Mouse (Mus musculus): ENCODE results near the gene Trak2.
"Not testable (repeated sequence)": the region's sequence is repeated elsewhere in the genome, so short reads cannot be mapped to it uniquely, and the experiment has no call there.

Gene Trak2

DNA sequence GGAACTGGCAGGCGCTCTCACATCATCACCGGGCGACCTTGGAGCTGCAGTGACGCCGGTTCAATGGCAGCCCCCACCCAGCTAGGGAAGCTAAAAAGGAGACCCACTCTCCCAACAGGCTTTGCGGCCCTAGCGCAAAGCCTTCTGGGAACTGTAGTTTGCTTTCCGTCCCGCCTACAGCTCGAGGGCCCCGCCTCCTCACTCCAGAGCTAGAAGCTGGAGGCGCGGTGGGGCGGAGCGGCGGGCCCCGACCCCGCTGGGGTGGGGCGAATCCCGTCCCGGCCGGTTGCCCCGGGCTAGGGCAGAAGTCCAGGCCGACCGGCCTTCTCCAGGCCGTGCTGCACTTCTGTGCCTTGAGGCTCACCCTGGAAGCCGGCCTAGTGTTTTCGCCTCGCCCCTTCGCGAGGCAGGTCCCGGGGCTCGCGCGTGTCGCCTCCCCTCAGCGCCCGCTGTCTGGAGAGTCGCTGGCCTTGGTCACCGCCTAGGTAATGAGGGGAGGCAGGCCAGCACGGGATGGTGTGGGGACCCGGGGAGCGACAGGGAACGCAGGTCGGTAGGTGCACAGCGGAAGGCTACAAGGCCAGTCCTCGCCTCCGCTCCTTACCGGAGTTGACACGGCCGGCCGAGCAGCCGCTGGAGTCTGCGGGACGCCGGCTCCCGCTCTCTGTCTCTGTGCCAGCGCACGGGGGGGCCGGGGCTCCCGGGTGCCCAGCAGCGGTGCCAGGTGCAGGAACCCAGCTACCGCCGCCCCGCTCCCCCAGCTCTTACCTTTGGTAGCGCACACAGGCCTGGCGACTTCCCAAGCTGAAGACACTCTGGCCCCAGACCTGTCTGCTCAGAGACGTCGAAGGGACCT is at the start of gene Trak2, which contains the start of gene Stradb:
Gene Trak2, minus strand, starts transcription at position 65 of the 856 bp plus-strand sequence.
Gene Stradb, plus strand, starts transcription at position 157 of the 856 bp plus-strand sequence.
- peak; percentile 96 to 98 for DNase-seq

GRCm38 (mm10) chr1:59021556-59021955 is 48.3 kb upstream of the Trak2 start:
- DNase-seq, result peak in 1 of 2 experiments; percentile 45

DNA sequence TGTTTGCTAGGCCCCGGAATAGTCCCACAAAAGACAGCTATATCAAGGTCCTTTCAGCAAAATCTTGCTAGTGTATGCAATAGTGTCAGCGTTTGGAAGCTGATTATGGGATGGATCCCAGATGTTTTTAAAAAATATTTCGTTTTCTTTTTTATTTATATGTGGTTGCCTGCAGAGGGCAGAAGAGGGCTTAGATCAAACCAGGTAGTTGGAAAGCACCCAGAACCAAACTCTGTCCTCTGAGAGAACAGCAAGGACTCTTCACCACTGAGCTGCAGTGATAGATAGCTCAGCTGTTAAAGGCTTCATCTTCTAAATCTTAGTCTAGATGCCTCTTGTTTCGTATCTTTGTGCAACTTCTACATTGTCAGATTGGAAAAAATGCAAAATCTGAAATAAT is 36.0 kb upstream of the Trak2 start:
- DNase-seq, result peak; percentile 47 to 60

- no peak for DNase-seq
These were observed 22.1 kb upstream of the Trak2 start for GRCm38 (mm10) chr1:58995313-58995712.

- DNase-seq, result no peak
These were observed 20.5 kb upstream of the Trak2 start for GRCm38 (mm10) chr1:58993723-58994122.

GRCm38 (mm10) chr1:58993144-58993543 is 19.9 kb upstream of the Trak2 start:
- DNase-seq, result no peak

- no peak for DNase-seq
These were observed 11.4 kb upstream of the Trak2 start for GRCm38 (mm10) chr1:58984586-58984985.

DNA sequence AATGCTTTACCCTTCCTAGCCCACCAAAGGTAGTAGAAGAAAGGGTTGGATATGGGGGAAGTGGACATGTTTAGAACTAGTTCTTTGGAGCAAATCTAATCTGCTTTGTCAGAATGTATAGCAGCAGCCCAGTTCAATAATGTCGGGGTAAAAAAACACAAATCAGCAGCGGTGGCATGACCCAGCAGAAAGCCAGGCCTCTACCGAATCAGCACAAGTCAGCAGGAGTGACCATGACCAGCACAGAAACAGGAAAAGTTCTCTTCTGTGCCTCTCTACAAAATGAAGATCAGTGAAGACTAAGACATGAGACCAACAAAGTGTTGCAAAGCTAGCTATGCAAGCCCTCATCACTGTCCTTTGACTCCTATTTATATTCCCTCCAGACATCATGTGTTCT is 9.0 kb upstream of the Trak2 start:
- DNase-seq, result no peak

GRCm38 (mm10) chr1:58972851-58973365 is 322 bp downstream of the Trak2 start:
- no peak for DNase-seq

DNA sequence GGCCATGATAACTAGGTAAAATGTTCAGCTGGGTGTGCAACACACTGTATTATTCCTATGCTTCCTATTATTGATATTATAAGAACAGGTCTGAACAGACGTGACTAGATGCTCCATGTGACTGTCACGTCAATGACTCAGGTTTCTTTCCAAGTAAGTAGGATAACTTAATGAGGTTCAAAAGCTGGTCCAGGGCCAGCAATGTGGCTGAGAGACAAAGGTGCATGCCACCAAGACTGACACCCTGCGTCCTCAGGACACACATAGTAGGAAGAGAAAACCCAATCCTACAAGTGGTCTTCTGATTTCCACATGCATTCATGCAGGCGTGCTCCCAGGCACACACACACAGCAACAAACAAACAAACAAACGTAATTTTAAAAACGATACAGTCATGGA is 2.1 kb downstream of the Trak2 start:
- DNase-seq, result peak in 1 of 2 experiments; percentile 31

GRCm38 (mm10) chr1:58970054-58970453 is 3.2 kb downstream of the Trak2 start:
- DNase-seq, result peak; percentile 29 to 65

DNA sequence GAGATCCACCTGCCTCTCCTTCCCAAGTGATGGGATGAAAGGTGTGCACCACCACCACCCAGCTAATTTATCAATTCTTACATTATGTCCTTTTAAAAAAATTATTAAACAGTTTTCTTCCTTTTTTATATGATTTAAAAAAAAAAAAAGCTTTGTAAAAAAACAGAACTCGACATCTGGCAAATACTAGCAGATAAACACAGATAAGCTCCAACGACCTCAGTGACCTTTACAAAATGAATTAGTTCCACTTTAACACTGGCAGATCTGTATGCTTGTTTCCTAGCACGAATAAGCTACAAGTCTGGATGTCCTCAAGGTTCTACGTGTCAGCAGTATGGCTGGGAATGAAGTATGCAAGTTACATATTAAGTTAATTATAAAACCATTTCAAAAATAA is 5.7 kb downstream of the Trak2 start:
- DNase-seq, result no peak

GRCm38 (mm10) chr1:58962865-58963264 is 10.4 kb downstream of the Trak2 start:
- no peak for DNase-seq

DNA sequence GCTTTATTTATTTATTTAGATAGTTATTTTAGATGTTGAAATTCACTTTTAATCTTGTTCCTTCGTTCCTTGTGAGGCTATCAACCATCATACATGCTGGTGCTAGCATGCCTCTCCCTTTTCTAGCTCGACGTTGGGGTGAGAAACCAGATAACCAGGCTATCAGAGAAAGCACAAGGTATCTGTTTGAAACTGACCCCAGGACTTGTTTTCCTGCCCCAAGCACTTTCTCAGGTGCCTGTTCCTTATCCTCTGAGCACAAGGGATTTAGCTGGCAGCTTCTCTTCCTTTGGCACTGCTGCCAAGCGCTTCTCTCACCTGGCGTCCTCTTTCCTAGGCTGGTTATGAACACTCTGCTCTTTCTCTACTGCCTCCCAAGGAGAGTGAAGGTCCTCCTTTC is 10.8 kb downstream of the Trak2 start:
- DNase-seq, result no peak

DNA sequence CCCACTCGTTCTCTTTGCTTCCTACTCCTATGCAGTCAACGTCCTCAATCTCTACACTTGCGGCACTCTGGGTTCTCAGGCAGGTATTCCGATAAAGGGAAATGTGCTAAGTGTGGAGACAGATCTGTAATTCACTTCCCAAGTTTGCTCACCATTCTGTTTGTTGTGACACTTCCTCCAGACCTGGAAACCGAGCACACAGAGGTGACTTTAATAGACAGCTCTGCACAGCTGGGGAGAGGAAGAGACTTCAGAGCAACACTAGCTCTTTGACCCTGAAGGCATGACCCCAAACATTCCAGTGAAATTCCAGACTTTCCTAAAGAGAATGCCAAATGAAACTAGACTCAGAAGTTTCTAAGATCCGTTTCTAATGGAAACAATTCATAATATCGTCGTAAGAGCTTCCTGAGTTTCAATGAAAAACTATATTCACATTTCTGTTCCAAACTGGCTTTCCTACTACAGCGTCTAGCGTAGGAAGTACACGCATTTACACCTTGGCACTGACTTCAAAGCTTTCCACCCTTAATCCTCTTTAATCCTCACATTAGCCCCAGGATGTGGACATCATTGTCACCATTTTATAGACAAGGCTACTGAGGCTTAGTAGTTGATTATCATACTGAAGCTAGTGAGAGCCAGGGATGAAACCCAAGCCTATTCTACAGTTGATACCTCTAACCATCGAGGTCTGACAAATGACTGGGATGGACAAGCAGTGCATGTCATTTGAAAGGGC is 11.9 kb downstream of the Trak2 start:
- peak; percentile 61 to 69 for DNase-seq

DNA sequence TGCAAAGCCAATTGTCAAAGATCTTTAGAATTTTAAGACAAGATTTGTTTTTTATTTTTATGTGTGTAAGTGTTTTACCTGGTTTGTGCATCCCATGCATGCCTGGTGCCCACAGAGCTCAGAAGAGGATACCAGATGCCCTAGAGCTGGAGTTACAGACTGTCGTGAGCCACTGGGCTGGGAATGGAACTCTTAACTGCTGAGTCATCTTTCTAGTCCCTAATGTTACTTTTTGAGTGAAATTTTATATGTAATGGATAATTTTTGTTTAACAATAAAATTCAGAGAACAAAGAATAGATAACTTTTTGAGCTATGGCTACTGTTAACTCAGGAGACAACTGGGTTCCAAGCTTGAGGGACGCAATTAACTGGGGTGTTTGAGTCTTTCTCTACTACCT is 13.5 kb downstream of the Trak2 start:
- no peak for DNase-seq

DNA sequence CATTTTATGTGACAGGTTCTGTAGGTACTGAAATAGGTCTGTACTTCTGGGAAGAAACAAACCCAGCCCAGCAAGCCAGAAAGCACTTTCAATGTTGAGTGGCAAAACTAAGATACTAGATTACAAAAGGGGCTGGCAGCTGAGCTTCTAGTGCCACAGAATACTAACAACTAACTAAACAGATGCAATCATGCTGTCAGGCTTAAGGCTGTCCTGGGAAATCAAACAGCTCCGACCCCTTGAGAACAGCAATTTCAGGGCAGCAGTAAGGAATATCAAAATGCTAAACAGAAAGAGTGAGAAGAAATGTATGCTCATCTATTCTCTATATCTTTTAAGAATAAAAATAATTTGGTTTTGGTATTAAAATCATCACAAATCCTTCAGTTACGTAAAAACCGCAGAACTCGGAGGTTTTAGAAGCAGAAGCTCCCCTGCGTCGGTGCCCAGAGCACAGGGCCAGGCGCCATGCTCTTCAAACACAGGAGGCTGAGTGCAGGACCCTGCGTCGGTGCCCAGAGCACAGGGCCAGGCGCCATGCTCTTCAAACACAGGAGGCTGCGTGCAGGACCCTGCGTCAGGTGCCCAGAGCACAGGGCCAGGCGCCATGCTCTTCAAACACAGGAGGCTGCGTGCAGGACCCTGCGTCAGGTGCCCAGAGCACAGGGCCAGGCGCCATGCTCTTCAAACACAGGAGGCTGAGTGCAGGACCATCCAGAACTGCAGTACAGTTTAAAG is 14.3 kb downstream of the Trak2 start:
- not testable (repeated sequence) for DNase-seq

DNA sequence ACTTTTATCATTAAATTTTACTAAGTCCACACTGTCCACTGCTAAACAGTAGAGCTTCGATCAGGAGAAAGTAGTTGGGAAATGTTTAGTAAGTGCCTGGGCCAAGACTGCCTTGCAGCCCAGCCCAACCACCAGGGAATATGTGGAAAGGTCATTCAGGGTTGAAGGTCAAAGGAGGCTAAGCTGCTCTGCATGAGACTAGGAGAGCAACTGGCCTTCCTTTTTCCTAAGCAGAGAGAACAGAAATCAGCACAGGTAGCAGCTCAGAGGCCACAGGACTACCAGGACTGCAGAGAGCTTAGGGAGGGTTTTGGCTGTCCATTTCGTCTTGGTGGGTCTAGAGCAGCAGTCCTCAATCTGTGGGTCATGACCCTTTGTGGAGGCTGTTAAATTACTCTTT is 15.3 kb downstream of the Trak2 start:
- peak; percentile 44 to 63 for DNase-seq

- peak; percentile 34 to 71 for DNase-seq
These were observed 17.0 kb downstream of the Trak2 start for GRCm38 (mm10) chr1:58956229-58956628.

- no peak for DNase-seq
These were observed 17.5 kb downstream of the Trak2 start for GRCm38 (mm10) chr1:58955716-58956115.

DNA sequence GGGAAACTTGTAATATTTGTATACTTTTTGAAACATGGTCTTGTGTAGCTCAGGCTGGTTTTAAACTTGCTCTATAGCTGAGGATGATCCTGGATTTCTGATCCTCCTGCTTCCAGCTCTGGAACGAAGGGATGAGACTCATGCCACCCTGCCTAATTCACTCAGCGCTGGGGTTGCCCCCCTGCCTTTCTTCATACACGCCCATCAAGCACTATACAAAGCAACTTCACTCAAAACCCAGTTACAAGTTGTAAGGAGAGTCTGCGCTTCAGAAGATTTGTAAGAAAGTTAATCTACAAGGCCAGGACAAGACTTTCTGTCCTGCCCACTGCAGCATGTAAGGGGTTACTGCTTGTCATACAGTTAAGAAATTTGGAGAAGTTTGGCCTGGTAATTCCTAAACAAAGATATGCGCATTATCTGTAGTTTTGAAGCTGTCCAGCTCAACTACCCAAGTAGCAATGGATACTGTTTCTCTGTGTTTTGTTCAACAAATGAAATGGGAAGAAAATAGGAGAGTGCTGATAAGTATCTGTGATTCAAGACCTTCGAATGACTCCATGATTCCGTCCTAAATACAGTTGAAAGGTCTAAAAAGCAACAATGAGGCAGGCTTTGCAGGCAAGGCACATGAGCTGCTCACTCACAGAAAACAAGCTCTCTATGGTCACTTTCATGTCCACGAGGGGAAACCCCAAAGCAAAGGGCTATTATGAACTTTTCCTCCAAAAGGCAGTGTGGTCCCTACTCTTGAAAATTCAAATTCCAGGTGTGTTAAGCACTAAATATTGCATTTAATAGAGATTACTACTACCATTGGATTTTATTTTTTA is 18.4 kb downstream of the Trak2 start:
- DNase-seq, result no peak

Measured in kidney, postnatal 25 days (tissue).